Mouse (Mus musculus) mature B cell (primary cell): ENCODE data around the gene Spcs2.

Experiments
- in situ Hi-C: fragments of 300-500 bp; cut with MboI; formaldehyde crosslinking; loops from 2 replicates; pipeline ENCODE4 v1.14.3; 2019

Gene Spcs2

DNA sequence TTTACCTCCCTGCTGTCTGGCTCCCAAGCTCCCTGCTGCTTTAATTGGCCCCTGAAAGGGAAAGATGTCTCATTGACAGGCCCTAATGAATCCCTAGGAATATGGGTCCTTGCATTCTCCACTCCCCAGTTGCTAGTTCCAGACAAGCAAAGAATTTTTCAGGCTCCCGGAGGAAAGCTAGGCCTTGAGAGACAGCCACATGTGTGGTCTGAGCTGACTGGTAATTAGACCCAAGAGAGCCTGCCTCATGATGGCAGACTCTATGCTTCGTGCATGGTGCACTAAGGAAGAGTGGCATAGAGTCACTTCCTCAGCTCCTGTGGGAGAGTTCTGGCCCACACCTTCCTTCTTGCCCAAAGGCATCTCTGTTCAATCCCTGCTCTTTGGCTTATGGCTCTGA is 75.3 kb downstream of the Spcs2 start:
- in situ Hi-C loops: no loop called here
